Comparison of ENCODE assay signal across 27 mouse cellular contexts in genomic region chr2:168289851-168290250, GRCm38 (mm10). TPM values are rescaled to one million over a fixed set of nuclear protein-coding genes. Genes with fewer than 3 reads are reported as not detected.
A peak's percentile ranks its signal among the peaks of the same experiment; 100 is the strongest.
DNase-seq lines count a peak whose midpoint lies in the region; ATAC-seq and TF ChIP-seq lines count a peak whose summit lies in the region.
"Had no signal": no experiment of that assay in that cellular context is flagged by ENCODE, and none has a peak within 500 bp of the region (broad histone marks: within the 10 kb centered on the region; RNA-seq: fewer than 3 reads in every experiment).

No protein-coding gene starts in this region.

- no peak for TF ChIP-seq CTCF in forebrain, postnatal 0 days (IDR thresholded peaks at IDR 0.05; ENCODE audit: low read depth)

- H3K36me3 ChIP-seq in forebrain, postnatal 0 days (ENCODE audit: insufficient read depth): no peaks in the 10 kb centered on the region
- H3K36me3 ChIP-seq: G1E had no signal

- WGBS in forebrain, postnatal 0 days: 80% methylated on average over 2 of the region's 2 CpGs

- no peaks in the 10 kb centered on the region for H3K27me3 ChIP-seq in forebrain, postnatal 0 days (ENCODE audit: insufficient read depth, low read length)

- H3K4me1 ChIP-seq in forebrain, postnatal 0 days (ENCODE audit: insufficient read depth): no peaks in the 10 kb centered on the region

- no peak overlapping the region for H3K9ac ChIP-seq in forebrain, postnatal 0 days

- DNase-seq in ES-CJ7 (ENCODE audit: low read depth, low spot score): peak; percentile 43
- peak; percentile 61 for DNase-seq in R1 (ENCODE audit: low read depth, low spot score)
- DNase-seq in ZHBTc4 (ENCODE audit: low read depth, low spot score): peak; percentile 65
- no peak for DNase-seq in forebrain, postnatal 0 days
- no peak for DNase-seq in frontal cortex, adult 2 months (ENCODE audit: extremely low spot score in 1 of 2, low spot score in 1 of 2)
- DNase-seq in gastrocnemius, adult 8-10 months (ENCODE audit: low spot score in 2 of 2): no peak
- DNase-seq: adrenal gland, adult 2 months; adrenal gland, adult 8-10 months; adrenal gland, postnatal 10 days; adrenal gland, postnatal 14 days; adrenal gland, postnatal 25 days; adrenal gland, postnatal 36 days; B cell, adult 2 months; cerebellum, adult 11 months; cerebellum, adult 11-12 months; cerebellum, adult 18-20 months; cerebellum, adult 2 months; cerebellum, adult 8-10 months; cerebellum, adult 9-10 months had no signal

- no peak overlapping the region for H3K4me2 ChIP-seq in forebrain, postnatal 0 days (ENCODE audit: low read depth)

- no peaks in the 10 kb centered on the region for H3K9me3 ChIP-seq in forebrain, postnatal 0 days (ENCODE audit: low read length)

- H3K27ac ChIP-seq in forebrain, postnatal 0 days (ENCODE audit: low read depth, low read length): no peak overlapping the region

- no peak overlapping the region for H3K4me3 ChIP-seq in forebrain, postnatal 0 days (ENCODE audit: low read depth, low read length)

- no peak for ATAC-seq in forebrain, postnatal 0 days
- ATAC-seq: activated CD4-positive, CD25-positive, alpha-beta regulatory T cell, adult 4 months; CD4-positive, CD25-positive, alpha-beta regulatory T cell, adult 4 months; Patski had no signal

RNA-seq across cellular contexts. Expression of gene Kcng1, which starts 8.3 kb away (rescaled TPM):
- total RNA-seq in forebrain, postnatal 0 days (2014; rRNA removed): 2.0 and 2.6 TPM in 2 replicates
- polyA plus RNA-seq in forebrain, postnatal 0 days (2015; fragmentation: Nextera tagmentation; extraction: Ambion mirVana): 6.6 and 8.2 TPM in 2 replicates
- polyA plus RNA-seq in frontal cortex, adult 2 months (2012; rRNA removed): 11.2 and 12.4 TPM in 2 replicates
- total RNA-seq in gastrocnemius, adult 8-10 months (2022): under 1 TPM in 1 of 4 experiments, not detected in 3; 0.31 TPM
- total RNA-seq: adrenal gland, adult 18-20 months; adrenal gland, adult 2 months; adrenal gland, postnatal 14 days; adrenal gland, postnatal 36 days; CH12.LX; MEL had no signal
- polyA plus RNA-seq: activated CD4-positive, CD25-positive, alpha-beta regulatory T cell, adult 4 months; C2C12; CD4-positive, CD25-positive, alpha-beta regulatory T cell, adult 4 months; G1E; Patski had no signal

RNA-seq across cellular contexts. Expression of gene Mocs3, which starts 59.4 kb away (rescaled TPM):
- total RNA-seq in forebrain, postnatal 0 days (2014; rRNA removed): 23.1 and 23.6 TPM in 2 replicates
- 8.6 and 9.9 TPM in 2 replicates for polyA plus RNA-seq in forebrain, postnatal 0 days (2015; fragmentation: Nextera tagmentation; extraction: Ambion mirVana)
- polyA plus RNA-seq in frontal cortex, adult 2 months (2012; rRNA removed): 11.8 and 13.0 TPM in 2 replicates
- 1 to 10 TPM; 4.4 to 5.9 (median 5.6) TPM for total RNA-seq in gastrocnemius, adult 8-10 months (2022)

RNA-seq across cellular contexts. Expression of gene Dpm1, which starts 59.5 kb away (rescaled TPM):
- total RNA-seq in forebrain, postnatal 0 days (2014; rRNA removed): 13.4 and 21.4 TPM in 2 replicates
- polyA plus RNA-seq in forebrain, postnatal 0 days (2015; fragmentation: Nextera tagmentation; extraction: Ambion mirVana): 94.5 and 112 TPM in 2 replicates
- 21.8 and 24.6 TPM in 2 replicates for polyA plus RNA-seq in frontal cortex, adult 2 months (2012; rRNA removed)
- 10 to 100 TPM; 49.6 to 72.9 (median 64.6) TPM for total RNA-seq in gastrocnemius, adult 8-10 months (2022)

RNA-seq across cellular contexts. Expression of gene Gm20716, which starts 59.7 kb away (rescaled TPM):
- total RNA-seq in forebrain, postnatal 0 days (2014; rRNA removed): 42.9 and 47.9 TPM in 2 replicates
- 9.1 and 16.3 TPM in 2 replicates for polyA plus RNA-seq in forebrain, postnatal 0 days (2015; fragmentation: Nextera tagmentation; extraction: Ambion mirVana)
- 39.3 and 41.5 TPM in 2 replicates for polyA plus RNA-seq in frontal cortex, adult 2 months (2012; rRNA removed)
- total RNA-seq in gastrocnemius, adult 8-10 months (2022): 10 to 100 TPM; 10.1 to 16.6 (median 14.1) TPM
- polyA plus RNA-seq: adrenal gland, adult 2 months had no signal

Comparison
In these comparisons a context has a peak if more than half of its experiments do, and no peak if none do; other contexts are left out.
1. DNase-seq: peak in ES-CJ7 (single experiment), R1 (single experiment) and ZHBTc4 (single experiment); none in forebrain, postnatal 0 days (single experiment), frontal cortex, adult 2 months (0 of 2) and gastrocnemius, adult 8-10 months (0 of 2).